Mouse (Mus musculus): ENCODE data around the gene Dapp1.

DNA sequence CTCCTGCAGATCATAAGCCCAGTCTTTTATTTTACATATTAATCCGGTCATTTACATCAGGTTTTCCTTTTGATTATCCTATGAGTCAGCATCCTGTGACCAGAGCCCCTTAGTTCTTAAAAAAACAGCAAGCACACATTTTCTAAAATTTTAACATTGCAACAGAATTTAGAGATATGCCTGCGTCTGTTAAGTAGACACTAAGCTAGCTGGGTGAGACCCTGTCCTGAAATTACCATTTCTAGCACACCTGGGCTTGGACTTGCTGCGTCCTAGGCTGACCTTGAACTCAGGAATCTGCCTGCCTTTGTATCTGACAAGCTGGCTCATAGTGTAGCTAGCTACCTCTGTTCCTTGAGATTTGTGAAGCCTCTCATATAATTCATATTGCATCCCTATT lies 51.4 kb downstream of the Dapp1 start:
- TF ChIP-seq CTCF (IDR thresholded peaks at IDR 0.05) (no peak), EP300 (IDR thresholded peaks at IDR 0.05; ENCODE audit: insufficient read depth, low read depth, low read length) (no peak)
